Mouse (Mus musculus) limb, embryonic 13.5 days (tissue): ENCODE data around the gene Vmn1r176. TPM values are rescaled to one million over a fixed set of nuclear protein-coding genes. Genes with fewer than 3 reads are reported as not detected.
"Not testable (repeated sequence)": the region's sequence is repeated elsewhere in the genome, so short reads cannot be mapped to it uniquely, and the experiment has no call there.

Source experiments
- ATAC-seq: fragments of 200-750 bp; cut with Nextera tagmentation; 2 replicates; pipeline ENCODE4 v1.8.0; 2017; ENCODE audit warnings: low read depth, moderate number of reproducible peaks, moderate TSS enrichment; ENCODE audit not compliant: low FRiP score
- H3K27ac ChIP-seq: fragments of 300-500 bp; sonication (generic); 2 replicates; pipeline ENCODE4 v1.5.1; 2015; ENCODE audit warnings: inconsistent platforms, mild to moderate bottlenecking, moderate library complexity
- H3K27me3 ChIP-seq: fragments of 300-500 bp; sonication (generic); 2 replicates; pipeline ENCODE4 v1.6.1; 2015; ENCODE audit warnings: mild to moderate bottlenecking, inconsistent platforms
- H3K36me3 ChIP-seq: fragments of 300-500 bp; sonication (generic); 2 replicates; pipeline ENCODE4 v1.6.1; 2015; ENCODE audit warnings: inconsistent platforms, mild to moderate bottlenecking, moderate library complexity
- H3K4me1 ChIP-seq: fragments of 300-500 bp; sonication (generic); 2 replicates; pipeline ENCODE4 v1.6.1; 2015; ENCODE audit warnings: inconsistent platforms
- H3K4me2 ChIP-seq: fragments of 300-500 bp; sonication (generic); replicated peaks from 2 replicates; pipeline ENCODE4 v1.6.1; 2015; ENCODE audit warnings: inconsistent platforms, mild to moderate bottlenecking, moderate library complexity
- H3K4me3 ChIP-seq: fragments of 300-500 bp; sonication (generic); 2 replicates; pipeline ENCODE4 v1.5.1; 2015; ENCODE audit warnings: moderate library complexity, mild to moderate bottlenecking, inconsistent platforms
- H3K9ac ChIP-seq: fragments of 300-500 bp; sonication (generic); 2 replicates; pipeline ENCODE4 v1.6.1; 2015; ENCODE audit warnings: mild to moderate bottlenecking, inconsistent platforms
- H3K9me3 ChIP-seq: fragments of 300-500 bp; sonication (generic); 2 replicates; pipeline ENCODE4 v1.6.1; 2016; ENCODE audit warnings: inconsistent platforms
- WGBS: fragments of 180-500 bp; shearing (Covaris S2); methylation state at CpG from one replicate; pipeline ENCODE4 v1.1.7; 2015; 5-methylcytosine and 5-hydroxymethylcytosine counted together
- polyA plus RNA-seq: library from polyadenylated mRNA; unstranded; fragments of >200 nt; fragmentation: Nextera tagmentation; extraction: Ambion mirVana; gene quantifications from 2 replicates; pipeline ENCODE4 v1.2.1, GENCODE M21; 2015

The Vmn1r176 gene
- polyA plus RNA-seq = not detected in 2 replicates

DNA sequence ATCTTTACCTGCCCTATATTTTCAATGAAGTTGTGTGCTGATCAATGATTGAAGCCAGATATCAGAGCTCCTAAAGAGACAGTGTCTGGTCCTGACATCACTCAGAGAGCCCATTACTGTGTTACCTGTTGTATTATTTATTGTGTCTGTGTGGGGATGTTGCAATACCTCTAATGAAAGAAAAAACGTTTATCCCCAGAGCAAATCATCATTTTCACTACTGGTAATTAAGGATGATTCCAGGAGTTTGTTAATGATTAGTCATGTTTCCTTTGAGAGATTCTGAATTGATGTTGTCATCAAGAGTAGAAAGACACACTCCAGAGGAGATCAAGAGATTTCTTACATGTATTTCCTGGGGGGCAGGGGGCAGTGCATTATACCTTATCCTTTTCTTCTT is at the start of gene Vmn1r176:
Gene Vmn1r176 (minus strand): TSS at position 101 of the 400 bp plus-strand sequence.
- not testable (repeated sequence) for H3K4me3 ChIP-seq, H3K27ac ChIP-seq, H3K4me1 ChIP-seq, H3K9ac ChIP-seq, H3K9me3 ChIP-seq, H3K4me2 ChIP-seq, ATAC-seq, H3K27me3 ChIP-seq, H3K36me3 ChIP-seq
- WGBS = no CpG with 5 or more reads among the region's 1 CpGs

DNA sequence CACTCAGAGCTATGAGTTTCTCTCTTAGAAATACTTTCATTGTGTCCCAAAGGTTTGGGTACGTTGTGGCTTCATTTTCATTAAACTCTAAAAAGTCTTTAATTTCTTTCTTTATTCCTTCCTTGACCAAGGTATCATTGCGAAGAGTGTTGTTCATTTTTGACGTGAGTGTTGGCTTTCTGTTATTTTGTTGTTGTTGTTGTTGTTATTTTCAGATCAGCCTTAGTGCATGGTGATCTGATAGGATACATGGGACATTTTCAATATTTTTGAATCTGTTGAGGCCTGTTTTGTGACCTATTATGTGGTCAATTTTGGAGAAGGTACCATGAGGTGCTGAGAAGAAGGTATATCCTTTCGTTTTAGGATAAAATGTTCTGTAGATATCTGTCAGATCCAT is 39.7 kb upstream of the Vmn1r176 start:
- not testable (repeated sequence) for H3K27ac ChIP-seq, H3K27me3 ChIP-seq, ATAC-seq, H3K9ac ChIP-seq, H3K4me3 ChIP-seq, H3K4me1 ChIP-seq, H3K9me3 ChIP-seq, H3K4me2 ChIP-seq, H3K36me3 ChIP-seq
- 65% methylated on average over 4 of the region's 4 CpGs for WGBS

DNA sequence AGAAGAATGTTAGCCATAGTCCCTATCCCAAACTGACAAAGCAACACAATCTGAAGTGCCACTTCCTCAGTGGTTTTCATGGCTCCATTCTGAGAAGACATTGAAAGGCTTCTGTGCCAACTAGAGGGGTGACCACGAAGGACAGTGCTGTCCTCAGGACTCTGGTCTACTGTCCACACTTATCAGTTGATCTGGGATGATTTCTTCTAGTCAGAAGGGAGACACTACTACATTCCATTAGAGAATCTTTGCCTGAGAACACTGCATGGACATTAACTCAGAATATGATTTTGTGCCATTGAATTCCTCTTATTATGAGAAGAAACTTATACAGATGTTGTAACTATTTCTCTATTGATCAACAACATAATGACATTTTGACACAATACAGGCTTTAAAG is 29.2 kb upstream of the Vmn1r176 start, which contains the start of gene Vmn1r177:
Gene Vmn1r177 (minus strand): TSS at position 101 of the 400 bp plus-strand sequence.
- not testable (repeated sequence) for ATAC-seq, H3K27ac ChIP-seq, H3K4me3 ChIP-seq, H3K4me2 ChIP-seq, H3K4me1 ChIP-seq, H3K9ac ChIP-seq, H3K36me3 ChIP-seq, H3K27me3 ChIP-seq, H3K9me3 ChIP-seq
- WGBS = 17% methylated on average over 1 of the region's 1 CpGs

DNA sequence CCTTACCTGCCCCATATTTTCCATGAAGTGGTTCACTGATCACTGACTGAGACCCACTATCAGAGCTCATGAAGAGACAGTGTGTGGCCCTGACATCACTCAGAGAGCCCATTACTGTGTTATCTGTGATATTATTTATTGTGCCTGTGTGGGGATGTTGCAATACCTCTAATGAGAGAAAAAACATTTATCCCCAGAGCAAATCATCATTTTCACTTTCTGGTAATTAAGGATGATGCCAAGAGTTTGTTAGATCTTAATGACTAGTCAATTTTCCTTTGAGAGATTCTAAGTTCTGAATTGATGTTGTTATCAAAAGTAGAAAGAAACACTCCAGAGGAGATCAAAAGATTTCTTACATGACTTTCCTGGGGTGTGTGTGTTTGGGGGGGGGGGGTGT is 26.6 kb downstream of the Vmn1r176 start, which contains the start of gene Vmn1r175:
Gene Vmn1r175 (minus strand): TSS at position 101 of the 400 bp plus-strand sequence.
- H3K9me3 ChIP-seq = peaks cover 11% of the 10 kb centered on the region; the same call in 1 of the 2 replicates
- not testable (repeated sequence) for H3K27me3 ChIP-seq, H3K27ac ChIP-seq, H3K9ac ChIP-seq, H3K4me2 ChIP-seq, ATAC-seq, H3K4me3 ChIP-seq, H3K36me3 ChIP-seq, H3K4me1 ChIP-seq

DNA sequence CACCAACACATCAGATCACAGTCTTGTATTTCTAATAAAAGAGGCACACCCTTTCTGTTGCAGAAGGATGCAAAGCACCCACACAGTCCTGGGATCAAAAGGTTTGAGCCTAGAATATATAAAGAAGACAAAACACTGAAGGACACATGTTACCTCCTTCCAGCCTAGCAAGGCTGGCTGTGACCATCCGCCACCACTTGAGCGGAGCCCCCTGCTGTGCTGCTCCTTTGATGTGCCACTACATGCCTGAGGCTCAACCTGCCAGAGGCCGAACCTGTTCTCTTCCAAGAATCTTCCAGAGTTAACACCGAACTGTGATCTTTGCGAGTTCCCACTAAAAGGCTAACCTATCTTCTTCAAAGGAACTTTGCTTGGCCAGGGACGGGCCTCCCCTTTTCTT is 52.6 kb downstream of the Vmn1r176 start:
- Histone ChIP-seq H3K4me2 (no peak overlapping the region), H3K9ac (no peak overlapping the region), H3K27ac (no peak overlapping the region), H3K27me3 (no peaks in the 10 kb centered on the region), H3K36me3 (no peaks in the 10 kb centered on the region), H3K9me3 (peaks cover 45% of the 10 kb centered on the region), H3K4me3 (no peak overlapping the region), H3K4me1 (no peaks in the 10 kb centered on the region)
- WGBS = 78% methylated on average over 6 of the region's 6 CpGs
- no peak for ATAC-seq

Other genes with a start within 250 kb of the Vmn1r176 start
- gene Vmn1r170, start 231.2 kb downstream of the Vmn1r176 start, polyA plus RNA-seq = not detected in 2 replicates
- not detected in 2 replicates for gene Vmn1r171, start 206.7 kb downstream of the Vmn1r176 start, polyA plus RNA-seq
- gene Vmn1r172, start 179.1 kb downstream of the Vmn1r176 start, polyA plus RNA-seq = not detected in 2 replicates
- not detected in 2 replicates for gene Vmn1r173, start 136.7 kb downstream of the Vmn1r176 start, polyA plus RNA-seq
- not detected in 2 replicates for gene Vmn1r174, start 85.1 kb downstream of the Vmn1r176 start, polyA plus RNA-seq
- gene Vmn1r175, start 26.7 kb downstream of the Vmn1r176 start, polyA plus RNA-seq = not detected in 2 replicates
- not detected in 2 replicates for gene Vmn1r177, start 29.1 kb upstream of the Vmn1r176 start, polyA plus RNA-seq
- not detected in 2 replicates for gene Vmn1r178, start 54.6 kb upstream of the Vmn1r176 start, polyA plus RNA-seq
- not detected in 2 replicates for gene Vmn1r179, start 89.6 kb upstream of the Vmn1r176 start, polyA plus RNA-seq
- not detected in 2 replicates for gene Vmn1r180, start 113.3 kb upstream of the Vmn1r176 start, polyA plus RNA-seq
- gene Vmn1r181, start 137.2 kb upstream of the Vmn1r176 start, polyA plus RNA-seq = not detected in 2 replicates
- not detected in 2 replicates for gene V1rd19, start 164.3 kb upstream of the Vmn1r176 start, polyA plus RNA-seq
- not detected in 2 replicates for gene Vmn1r183, start 215.9 kb upstream of the Vmn1r176 start, polyA plus RNA-seq
- 23.0 and 25.2 TPM in 2 replicates for gene Zfp180, start 244.6 kb upstream of the Vmn1r176 start, polyA plus RNA-seq